Mouse (Mus musculus) kidney, adult 2 months (tissue): ENCODE measurements around the gene Heatr3.

Source experiments
- CTCF ChIP-seq: fragments of 200-500 bp; conservative IDR thresholded peaks from 2 replicates; pipeline ENCODE4 v1.5.1; 2011; ENCODE audit warnings: low read depth, mild to moderate bottlenecking, control low read depth, low read length, moderate library complexity, mixed read lengths; ENCODE audit not compliant: insufficient read depth, insufficient read length
- POLR2A ChIP-seq: fragments of 200-500 bp; IDR thresholded peaks from one replicate; pipeline ENCODE4 v1.6.1; 2011; ENCODE audit warnings: low read depth, low read length, control low read depth

GRCm38 (mm10) chr8:88091661-88092060, 46.0 kb upstream of the Heatr3 start:
- TF ChIP-seq CTCF (no peak), POLR2A (no peak)
